Mouse (Mus musculus): ENCODE results near the gene Mef2c.

Mef2c gene

GRCm38 (mm10) chr13:83503919-83504318 is at the start of gene Mef2c:
Mef2c (plus strand) TSS chr13:83504034.
- DNase-seq, result no peak

- DNase-seq, result peak; percentile 13
These were observed 45.1 kb upstream of the Mef2c start for GRCm38 (mm10) chr13:83458729-83459128.

- no peak for DNase-seq
These were observed 44.2 kb upstream of the Mef2c start for GRCm38 (mm10) chr13:83459600-83459999.

DNA sequence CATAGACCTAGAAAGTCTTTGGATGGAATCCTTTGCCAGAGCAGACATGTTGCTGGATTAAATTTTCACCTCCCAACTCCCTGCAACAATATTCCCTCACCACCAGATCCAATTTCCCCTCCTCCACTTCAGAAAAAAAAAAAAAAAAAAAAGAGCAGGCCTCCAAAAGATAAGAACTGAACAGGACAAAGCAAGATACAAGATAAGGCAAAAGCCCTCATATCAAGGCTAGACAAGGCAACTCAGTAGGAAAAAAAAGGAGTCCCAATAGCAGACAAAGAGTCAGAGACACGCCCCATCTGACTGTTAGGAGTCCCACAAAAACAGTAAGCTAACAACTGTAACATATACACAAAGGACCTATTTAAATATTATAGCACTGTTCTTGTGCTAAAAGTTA is 43.2 kb upstream of the Mef2c start:
- no peak for DNase-seq

DNA sequence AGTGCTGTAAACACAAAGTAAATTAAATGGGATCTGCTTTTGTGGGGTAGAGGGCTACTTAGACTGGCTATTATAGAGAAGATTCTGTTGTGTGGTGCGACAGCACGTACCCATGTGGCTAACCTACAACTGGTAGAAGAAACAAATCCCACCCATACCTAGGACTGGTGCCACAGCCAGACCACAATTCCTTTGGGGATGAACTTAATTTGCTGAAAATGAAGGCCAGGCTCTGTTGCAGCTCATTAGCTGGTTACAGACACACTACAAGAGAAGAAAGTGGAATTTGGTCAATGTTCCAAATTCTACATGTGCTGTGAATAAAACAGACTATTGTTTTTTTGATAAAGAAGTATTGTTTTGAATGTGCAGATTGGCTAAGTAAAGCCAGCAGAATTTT is 42.3 kb upstream of the Mef2c start:
- no peak for DNase-seq

DNA sequence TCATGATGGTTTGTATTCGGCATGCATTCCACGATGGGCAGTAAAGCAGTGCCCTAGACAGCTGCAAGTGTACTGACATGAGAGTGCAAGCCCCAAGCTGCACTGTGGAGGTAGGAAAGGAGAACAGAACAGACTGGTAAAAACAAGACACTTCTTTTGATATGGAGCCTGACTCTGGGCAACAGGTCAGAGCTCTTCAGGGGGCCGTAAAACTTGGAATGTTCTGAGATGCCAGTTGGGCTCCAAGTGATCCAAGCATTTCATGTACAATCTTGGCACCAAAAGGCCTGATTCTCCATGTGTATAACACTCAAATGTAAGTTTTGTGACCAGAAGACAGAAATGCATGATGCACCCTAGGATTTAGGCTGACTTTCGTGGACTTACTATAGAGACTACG is 37.1 kb upstream of the Mef2c start:
- no peak for DNase-seq

GRCm38 (mm10) chr13:83468794-83469193 is 35.0 kb upstream of the Mef2c start:
- no peak for DNase-seq

- DNase-seq, result no peak
These were observed 30.1 kb upstream of the Mef2c start for GRCm38 (mm10) chr13:83473755-83474154.

GRCm38 (mm10) chr13:83480388-83480787 is 23.4 kb upstream of the Mef2c start:
- DNase-seq, result no peak

DNA sequence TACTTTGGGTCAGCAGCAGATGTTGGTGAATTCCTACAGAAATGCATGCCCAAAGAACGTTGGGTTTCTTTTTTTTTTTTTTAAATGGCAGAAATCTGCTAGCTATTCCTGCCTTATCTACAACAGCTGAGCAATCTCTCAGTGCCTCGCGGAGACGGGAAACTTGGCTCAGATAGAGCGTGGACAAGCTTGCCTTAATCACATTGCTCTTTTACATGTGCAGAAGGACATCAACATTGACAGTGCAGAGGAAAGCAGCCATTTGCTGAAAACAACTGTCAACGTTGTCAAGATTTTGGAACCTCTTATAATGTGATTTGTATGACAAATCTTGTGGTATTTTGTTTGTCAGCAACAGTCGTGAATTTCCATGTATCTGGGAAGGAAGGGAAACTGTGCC is 22.5 kb upstream of the Mef2c start:
- no peak for DNase-seq

DNA sequence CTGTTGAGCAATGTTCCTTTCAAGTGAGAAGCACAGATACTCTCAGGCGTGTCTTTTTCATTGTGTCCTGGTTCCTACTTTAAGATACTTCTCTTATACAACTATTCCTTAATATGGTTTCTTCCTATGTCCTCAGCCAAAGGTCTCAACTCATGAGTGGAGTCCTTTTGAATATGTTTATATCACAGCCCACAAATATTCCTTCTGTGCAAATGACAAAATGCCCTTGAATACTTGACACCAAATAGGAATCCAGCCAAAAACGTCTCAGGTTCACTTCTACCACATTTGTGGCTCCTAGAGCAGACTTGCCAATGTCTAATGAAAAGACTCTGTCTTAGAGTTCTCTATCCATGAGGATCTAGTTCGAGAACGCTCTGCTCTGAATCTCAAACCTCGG is 21.7 kb upstream of the Mef2c start:
- DNase-seq, result no peak

- DNase-seq, result no peak
These were observed 19.6 kb upstream of the Mef2c start for GRCm38 (mm10) chr13:83484215-83484614.

- no peak for DNase-seq
These were observed 19.0 kb upstream of the Mef2c start for GRCm38 (mm10) chr13:83484721-83485369.

GRCm38 (mm10) chr13:83492051-83492450 is 11.8 kb upstream of the Mef2c start:
- DNase-seq, result no peak

GRCm38 (mm10) chr13:83497708-83498107 is 6.1 kb upstream of the Mef2c start:
- no peak for DNase-seq

- no peak for DNase-seq
These were observed 4.3 kb upstream of the Mef2c start for GRCm38 (mm10) chr13:83499526-83499925.

- no peak for DNase-seq
These were observed 3.9 kb downstream of the Mef2c start for GRCm38 (mm10) chr13:83507687-83508086.

- no peak for DNase-seq
These were observed 11.2 kb downstream of the Mef2c start for GRCm38 (mm10) chr13:83515013-83515547.

- DNase-seq, result peak; percentile 44
These were observed 14.1 kb downstream of the Mef2c start for GRCm38 (mm10) chr13:83517660-83518609.

DNA sequence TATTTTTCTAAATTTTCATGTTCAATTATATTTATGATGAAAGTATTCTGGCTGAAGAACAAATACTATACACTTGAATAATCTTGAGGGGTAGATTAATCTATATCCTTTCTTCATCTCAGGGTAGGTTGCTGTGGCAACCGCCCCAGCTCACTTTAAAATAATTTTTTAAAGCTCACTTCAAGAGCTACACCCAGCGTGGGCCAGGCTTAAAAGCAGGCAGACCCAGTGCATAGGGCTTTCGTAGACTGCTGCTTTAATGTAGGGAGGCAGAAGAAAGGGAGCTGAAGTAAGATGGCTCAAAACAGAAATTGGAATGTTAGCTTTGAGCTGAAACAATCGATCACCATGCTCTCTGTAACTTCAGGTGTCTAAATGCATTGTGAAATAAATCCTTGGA is 17.0 kb downstream of the Mef2c start:
- no peak for DNase-seq

DNA sequence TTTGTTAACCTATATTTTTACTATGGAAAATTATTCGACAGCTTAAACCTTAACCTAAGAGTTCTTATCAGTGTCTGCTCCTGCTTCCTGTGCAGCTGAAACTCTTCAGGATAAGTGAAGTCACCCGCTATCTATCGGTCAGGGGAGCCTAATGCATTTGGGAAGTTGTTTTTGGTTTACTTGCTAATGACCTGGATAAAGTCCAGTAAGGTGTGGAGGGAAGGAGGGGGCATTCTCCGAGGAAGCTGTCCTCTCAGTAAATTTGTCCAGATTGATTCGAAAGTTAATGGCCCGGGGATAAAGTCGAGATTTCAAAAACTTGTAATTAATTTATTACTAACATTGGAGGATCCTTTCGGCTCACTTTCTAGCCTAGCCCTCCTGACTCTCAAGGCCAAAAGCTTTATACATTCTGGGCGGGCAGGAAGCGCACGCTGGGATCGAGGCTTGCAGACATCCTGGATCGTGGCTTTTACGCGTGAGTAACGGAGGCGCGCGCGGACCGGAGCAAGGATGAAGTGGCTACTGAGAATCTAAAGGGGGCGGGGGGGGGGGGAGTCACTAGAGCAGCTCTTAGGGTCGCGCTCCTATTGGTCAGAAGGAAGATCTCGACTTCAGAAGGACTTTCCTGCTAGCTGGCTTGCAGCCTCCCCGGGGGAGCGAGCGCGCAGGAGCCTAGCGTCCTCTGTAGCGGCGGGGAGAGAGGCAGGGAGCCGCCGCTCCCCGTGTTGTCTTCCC is 19.6 kb downstream of the Mef2c start:
- peak; percentile 33 for DNase-seq

DNA sequence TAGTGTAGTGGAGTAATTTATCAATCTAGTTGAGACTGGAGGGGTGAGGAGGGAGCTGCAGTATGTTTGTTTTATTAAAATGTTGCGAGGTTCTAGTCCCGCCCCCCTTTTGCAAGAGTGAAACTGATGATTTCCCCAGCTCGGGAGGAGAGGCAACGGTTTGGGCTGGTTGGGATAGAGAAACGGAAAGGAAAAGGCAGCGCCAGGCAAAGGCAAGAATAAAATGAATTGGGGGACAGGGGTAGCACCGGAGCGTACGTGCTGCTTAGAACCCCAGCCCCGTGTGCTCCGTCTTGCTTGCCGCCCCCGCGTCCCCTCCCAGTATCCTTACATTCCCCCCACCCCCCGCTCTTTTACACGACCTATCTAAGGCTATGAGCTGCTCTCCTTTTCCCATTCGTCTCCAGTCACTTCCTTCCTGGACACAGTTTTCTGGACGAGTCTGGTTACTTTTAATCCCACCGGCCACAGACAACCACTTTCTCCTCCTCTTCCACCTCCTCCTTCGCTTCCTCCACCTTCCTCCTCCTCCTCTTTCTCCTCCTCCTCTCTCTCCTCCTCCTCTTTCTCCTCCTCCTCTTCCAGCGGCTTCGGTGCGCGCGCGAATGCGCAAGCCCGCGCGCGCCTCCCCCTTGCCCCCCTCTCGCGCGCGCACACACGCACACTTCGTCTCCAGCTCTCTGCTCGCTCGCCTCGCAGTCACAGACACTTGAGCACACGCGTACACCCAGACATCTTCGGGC is 20.5 kb downstream of the Mef2c start:
- peak; percentile 61 for DNase-seq

Data from thymus, postnatal 4 days (tissue).